Mouse (Mus musculus) lung, embryonic 14.5 days (tissue): ENCODE measurements around the gene Orai3. TPM values are rescaled to one million over a fixed set of nuclear protein-coding genes. Genes with fewer than 3 reads are reported as not detected.
A peak's percentile ranks its signal among the peaks of the same experiment; 100 is the strongest.

ENCODE experiments used
- ATAC-seq: fragments of 200-750 bp; cut with Nextera tagmentation; 2 replicates; pipeline ENCODE4 v1.8.0; 2017; ENCODE audit warnings: mild to moderate bottlenecking, moderate TSS enrichment, moderate library complexity; ENCODE audit not compliant: insufficient read depth
- DNase-seq: peaks from one replicate; pipeline ENCODE4 v3.0.0-alpha.2; 2015
- H3K27ac ChIP-seq: fragments of 300-500 bp; sonication (generic); 2 replicates; pipeline ENCODE4 v1.5.1; 2014; ENCODE audit warnings: low read depth, mild to moderate bottlenecking, moderate library complexity
- H3K27me3 ChIP-seq: fragments of 300-500 bp; sonication (generic); 2 replicates; pipeline ENCODE4 v1.6.1; 2014; ENCODE audit warnings: low read length, control low read depth; ENCODE audit not compliant: insufficient read depth
- H3K36me3 ChIP-seq: fragments of 300-500 bp; sonication (generic); 2 replicates; pipeline ENCODE4 v1.6.1; 2014; ENCODE audit warnings: control low read depth; ENCODE audit not compliant: insufficient read depth
- H3K4me1 ChIP-seq: fragments of 300-500 bp; sonication (generic); 2 replicates; pipeline ENCODE4 v1.6.1; 2014; ENCODE audit warnings: antibody characterized with exemption, control low read depth; ENCODE audit not compliant: insufficient read depth
- H3K4me2 ChIP-seq: fragments of 300-500 bp; sonication (generic); 2 replicates; pipeline ENCODE4 v1.6.1; 2014; ENCODE audit warnings: mild to moderate bottlenecking
- H3K4me3 ChIP-seq: fragments of 300-500 bp; sonication (generic); 2 replicates; pipeline ENCODE4 v1.5.1; 2014; ENCODE audit warnings: low read depth, low read length
- H3K9ac ChIP-seq: fragments of 300-500 bp; sonication (generic); 2 replicates; pipeline ENCODE4 v1.6.1; 2014
- H3K9me3 ChIP-seq: fragments of 300-500 bp; sonication (generic); 2 replicates; pipeline ENCODE4 v1.6.1; 2016; ENCODE audit warnings: low read depth, low read length, control low read depth
- CTCF ChIP-seq: IDR thresholded peaks from 2 replicates; pipeline ENCODE4 v1.5.1; 2016; ENCODE audit warnings: antibody characterized with exemption, low read depth
- WGBS: fragments of 180-500 bp; shearing (Covaris S2); extraction: QIAGEN DNeasy Blood & Tissue Kit; methylation state at CpG from one replicate; pipeline ENCODE4 v1.1.7; 2014; 5-methylcytosine and 5-hydroxymethylcytosine counted together
- polyA plus RNA-seq: library from polyadenylated mRNA; unstranded; fragments of >200 nt; fragmentation: Nextera tagmentation; extraction: Ambion mirVana; gene quantifications from 2 replicates; pipeline ENCODE4 v1.2.1, GENCODE M21; 2014

Orai3 gene
- polyA plus RNA-seq, 1 experiment from 2014 or later: 21.8 TPM

- H3K4me1 ChIP-seq: no peaks in the 10 kb centered on the region
- DNase-seq (no peak), ATAC-seq (no peak)
- WGBS: 74% methylated on average over 7 of the region's 7 CpGs
- no peak overlapping the region for H3K4me3 ChIP-seq
- no peak for TF ChIP-seq CTCF
- H3K27ac ChIP-seq: no peak overlapping the region
- H3K9me3 ChIP-seq: no peaks in the 10 kb centered on the region
- H3K9ac ChIP-seq: no peak overlapping the region
- no peaks in the 10 kb centered on the region for H3K27me3 ChIP-seq
- no peak overlapping the region for H3K4me2 ChIP-seq
- no peaks in the 10 kb centered on the region for H3K36me3 ChIP-seq
These were observed 47.4 kb downstream of the Orai3 start for GRCm38 (mm10) chr7:127817053-127817452.

GRCm38 (mm10) chr7:127817776-127818175 lies 48.2 kb downstream of the Orai3 start:
- DNase-seq: no peak
- Histone ChIP-seq H3K9ac (no peak overlapping the region), H3K4me2 (no peak overlapping the region), H3K9me3 (no peaks in the 10 kb centered on the region), H3K36me3 (no peaks in the 10 kb centered on the region), H3K4me3 (no peak overlapping the region), H3K4me1 (no peaks in the 10 kb centered on the region), H3K27me3 (no peaks in the 10 kb centered on the region), H3K27ac (no peak overlapping the region)
- no peak for TF ChIP-seq CTCF
- 86% methylated on average over 5 of the region's 5 CpGs for WGBS
- no peak for ATAC-seq

- H3K36me3 ChIP-seq: no peaks in the 10 kb centered on the region
- H3K9me3 ChIP-seq: no peaks in the 10 kb centered on the region
- WGBS: 50% methylated on average over 13 of the region's 13 CpGs
- no peaks in the 10 kb centered on the region for H3K4me1 ChIP-seq
- no peak overlapping the region for H3K9ac ChIP-seq
- no peak overlapping the region for H3K4me2 ChIP-seq
- H3K27ac ChIP-seq: no peak overlapping the region; the same call in 1 of the 2 replicates
- no peak for TF ChIP-seq CTCF
- peak; percentile 18 for DNase-seq
- ATAC-seq: no peak
- H3K27me3 ChIP-seq: no peaks in the 10 kb centered on the region
- no peak overlapping the region for H3K4me3 ChIP-seq
These were observed 51.4 kb downstream of the Orai3 start for GRCm38 (mm10) chr7:127820836-127821509.

DNA sequence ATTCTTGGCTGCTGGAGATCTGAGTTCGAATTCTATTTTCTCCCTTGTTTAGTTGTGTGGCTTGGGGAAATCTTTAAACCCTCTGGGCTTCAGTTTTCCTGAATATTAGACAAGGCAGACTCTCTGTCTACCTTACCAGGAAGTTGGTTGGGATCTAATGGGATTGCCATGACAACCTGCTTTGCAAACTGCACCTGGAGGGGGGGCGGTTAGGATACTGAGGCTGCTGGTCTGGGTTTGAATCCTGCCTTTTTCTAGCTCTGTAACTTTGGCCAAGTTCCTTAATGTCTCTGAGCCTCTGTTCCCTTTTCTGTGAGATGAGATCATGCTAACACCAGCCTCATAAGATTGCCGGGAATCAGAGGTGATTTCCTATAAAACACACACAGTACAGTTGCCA lies 52.9 kb downstream of the Orai3 start:
- no peak overlapping the region for H3K9ac ChIP-seq
- H3K27me3 ChIP-seq: no peaks in the 10 kb centered on the region
- TF ChIP-seq CTCF: no peak
- no peak overlapping the region for H3K27ac ChIP-seq
- ATAC-seq (no peak), DNase-seq (no peak)
- 89% methylated on average over 3 of the region's 3 CpGs for WGBS
- no peaks in the 10 kb centered on the region for H3K9me3 ChIP-seq
- no peak overlapping the region for H3K4me3 ChIP-seq
- no peak overlapping the region for H3K4me2 ChIP-seq
- no peaks in the 10 kb centered on the region for H3K36me3 ChIP-seq
- no peaks in the 10 kb centered on the region for H3K4me1 ChIP-seq

GRCm38 (mm10) chr7:127823236-127824171 lies 53.9 kb downstream of the Orai3 start:
- WGBS: 70% methylated on average over 11 of the region's 11 CpGs

GRCm38 (mm10) chr7:127824176-127824871 lies 54.7 kb downstream of the Orai3 start, which contains the start of the genes Stx4a and Stx1b:
TSS of gene Stx4a (plus strand) at chr7:127824294.
TSS of gene Stx1b (minus strand) at chr7:127824549.
- TF ChIP-seq CTCF: no peak
- Histone ChIP-seq H3K4me3 (peak within 1 kb of the TSS; percentile 56), H3K9ac (peak within 1 kb of the TSS; percentile 64), H3K4me1 (no peaks in the 10 kb centered on the region), H3K4me2 (peak within 1 kb of the TSS; percentile 76), H3K27ac (0 out of 2 replicates have a peak within 1 kb of the TSS, but pooled peaks have one; percentile 24), H3K36me3 (no peaks in the 10 kb centered on the region), H3K27me3 (no peaks in the 10 kb centered on the region), H3K9me3 (no peaks in the 10 kb centered on the region)
- DNase-seq (peak; percentile 18), ATAC-seq (peak; percentile 67; the same call in 1 of the 2 replicates)
- 3% methylated on average over 35 of the region's 38 CpGs for WGBS

More at GRCm38 (mm10) chr7:127823236-127824171, 53.9 kb downstream of the Orai3 start:
- peak; percentile 18 for DNase-seq
- peak overlapping the region; percentile 64 for H3K9ac ChIP-seq
- H3K27me3 ChIP-seq: no peaks in the 10 kb centered on the region
- TF ChIP-seq CTCF: peak; percentile 28
- no peaks in the 10 kb centered on the region for H3K36me3 ChIP-seq
- H3K4me1 ChIP-seq: no peaks in the 10 kb centered on the region
- no peak overlapping the region for H3K27ac ChIP-seq
- ATAC-seq: peak; percentile 38; the same call in 1 of the 2 replicates
- H3K4me3 ChIP-seq: peak overlapping the region; percentile 56
- H3K9me3 ChIP-seq: no peaks in the 10 kb centered on the region
- H3K4me2 ChIP-seq: peak overlapping the region; percentile 76

Other genes with a start within 250 kb of the Orai3 start
- 4.0 and 6.3 TPM in 2 replicates for gene Tmem265, start 208.4 kb upstream of the Orai3 start, polyA plus RNA-seq
- gene Phkg2, start 196.5 kb upstream of the Orai3 start, polyA plus RNA-seq: 31.3 and 39.3 TPM in 2 replicates
- 8.6 and 9.1 TPM in 2 replicates for gene Ccdc189, start 181.2 kb upstream of the Orai3 start, polyA plus RNA-seq
- 46.7 and 47.6 TPM in 2 replicates for gene Rnf40, start 181.0 kb upstream of the Orai3 start, polyA plus RNA-seq
- 14.2 and 16.9 TPM in 2 replicates for gene Zfp629, start 154.0 kb upstream of the Orai3 start, polyA plus RNA-seq
- 58.8 and 65.1 TPM in 2 replicates for gene Bcl7c, start 60.9 kb upstream of the Orai3 start, polyA plus RNA-seq
- 11.7 and 15.6 TPM in 2 replicates for gene Ctf1, start 57.1 kb upstream of the Orai3 start, polyA plus RNA-seq
- 0.38 TPM in 1 of 2 replicates, not detected in the other for gene Ctf2, start 37.6 kb upstream of the Orai3 start, polyA plus RNA-seq
- 5.3 and 5.6 TPM in 2 replicates for gene Fbxl19, start 25.3 kb upstream of the Orai3 start, polyA plus RNA-seq
- gene Setd1a, start 6.9 kb downstream of the Orai3 start, polyA plus RNA-seq: 27.2 and 30.1 TPM in 2 replicates
- 0.43 TPM in 1 of 2 replicates, not detected in the other for gene Gm49388, start 15.8 kb downstream of the Orai3 start, polyA plus RNA-seq
- 13.6 and 18.3 TPM in 2 replicates for gene Hsd3b7, start 30.8 kb downstream of the Orai3 start, polyA plus RNA-seq
- 19.7 and 21.8 TPM in 2 replicates for gene Stx4a, start 54.5 kb downstream of the Orai3 start, polyA plus RNA-seq
- 2.0 and 2.8 TPM in 2 replicates for gene Stx1b, start 54.7 kb downstream of the Orai3 start, polyA plus RNA-seq
- gene Zfp646, start 106.4 kb downstream of the Orai3 start, polyA plus RNA-seq: 16.7 and 17.4 TPM in 2 replicates
- 16.6 and 19.4 TPM in 2 replicates for gene Zfp668, start 107.0 kb downstream of the Orai3 start, polyA plus RNA-seq
- 0.65 and 0.95 TPM in 2 replicates for gene Prss53, start 121.2 kb downstream of the Orai3 start, polyA plus RNA-seq
- gene Gm21974, start 125.6 kb downstream of the Orai3 start, polyA plus RNA-seq: not detected in 2 replicates
- gene Vkorc1, start 125.8 kb downstream of the Orai3 start, polyA plus RNA-seq: 127 and 129 TPM in 2 replicates
- gene Bckdk, start 134.3 kb downstream of the Orai3 start, polyA plus RNA-seq: 152 and 169 TPM in 2 replicates
- 39.5 and 42.8 TPM in 2 replicates for gene Kat8, start 142.7 kb downstream of the Orai3 start, polyA plus RNA-seq
- 48.8 and 51.7 TPM in 2 replicates for gene Prss8, start 160.3 kb downstream of the Orai3 start, polyA plus RNA-seq
- 9.2 and 9.7 TPM in 2 replicates for gene Prss36, start 176.9 kb downstream of the Orai3 start, polyA plus RNA-seq
- 54.6 and 57.9 TPM in 2 replicates for gene Fus, start 197.6 kb downstream of the Orai3 start, polyA plus RNA-seq
- gene Pycard, start 224.1 kb downstream of the Orai3 start, polyA plus RNA-seq: 22.1 and 26.8 TPM in 2 replicates
- not detected in 2 replicates for gene Trim72, start 234.1 kb downstream of the Orai3 start, polyA plus RNA-seq